Mouse (Mus musculus) bone marrow macrophage, adult 2 months (primary cell): ENCODE data around the gene Acot7.

ENCODE experiments used
- CTCF ChIP-seq: IDR thresholded peaks from 2 replicates; pipeline ENCODE4 v1.5.1; 2012; ENCODE audit warnings: low read depth, mild to moderate bottlenecking, low read length, moderate library complexity
- POLR2A ChIP-seq: IDR thresholded peaks from 2 replicates; pipeline ENCODE4 v1.6.1; 2012; ENCODE audit warnings: mild to moderate bottlenecking, low read depth, low read length, borderline replicate concordance

GRCm38 (mm10) chr4:152296371-152296770 lies 118.4 kb downstream of the Acot7 start:
- no peak for TF ChIP-seq CTCF
- no peak for TF ChIP-seq POLR2A
